Mouse (Mus musculus) lung, embryonic 14.5 days (tissue): ENCODE data around the gene Gm20388. TPM values are rescaled to one million over a fixed set of nuclear protein-coding genes. Genes with fewer than 3 reads are reported as not detected.

ENCODE experiments used
- ATAC-seq: fragments of 200-750 bp; cut with Nextera tagmentation; 2 replicates; pipeline ENCODE4 v1.8.0; 2017; ENCODE audit warnings: mild to moderate bottlenecking, moderate TSS enrichment, moderate library complexity; ENCODE audit not compliant: insufficient read depth
- DNase-seq: peaks from one replicate; pipeline ENCODE4 v3.0.0-alpha.2; 2015
- H3K27ac ChIP-seq: fragments of 300-500 bp; sonication (generic); 2 replicates; pipeline ENCODE4 v1.5.1; 2014; ENCODE audit warnings: low read depth, mild to moderate bottlenecking, moderate library complexity
- H3K27me3 ChIP-seq: fragments of 300-500 bp; sonication (generic); 2 replicates; pipeline ENCODE4 v1.6.1; 2014; ENCODE audit warnings: low read length, control low read depth; ENCODE audit not compliant: insufficient read depth
- H3K36me3 ChIP-seq: fragments of 300-500 bp; sonication (generic); 2 replicates; pipeline ENCODE4 v1.6.1; 2014; ENCODE audit warnings: control low read depth; ENCODE audit not compliant: insufficient read depth
- H3K4me1 ChIP-seq: fragments of 300-500 bp; sonication (generic); 2 replicates; pipeline ENCODE4 v1.6.1; 2014; ENCODE audit warnings: antibody characterized with exemption, control low read depth; ENCODE audit not compliant: insufficient read depth
- H3K4me2 ChIP-seq: fragments of 300-500 bp; sonication (generic); 2 replicates; pipeline ENCODE4 v1.6.1; 2014; ENCODE audit warnings: mild to moderate bottlenecking
- H3K4me3 ChIP-seq: fragments of 300-500 bp; sonication (generic); 2 replicates; pipeline ENCODE4 v1.5.1; 2014; ENCODE audit warnings: low read depth, low read length
- H3K9ac ChIP-seq: fragments of 300-500 bp; sonication (generic); 2 replicates; pipeline ENCODE4 v1.6.1; 2014
- H3K9me3 ChIP-seq: fragments of 300-500 bp; sonication (generic); 2 replicates; pipeline ENCODE4 v1.6.1; 2016; ENCODE audit warnings: low read depth, low read length, control low read depth
- CTCF ChIP-seq: IDR thresholded peaks from 2 replicates; pipeline ENCODE4 v1.5.1; 2016; ENCODE audit warnings: antibody characterized with exemption, low read depth
- WGBS: fragments of 180-500 bp; shearing (Covaris S2); extraction: QIAGEN DNeasy Blood & Tissue Kit; methylation state at CpG from one replicate; pipeline ENCODE4 v1.1.7; 2014; 5-methylcytosine and 5-hydroxymethylcytosine counted together
- polyA plus RNA-seq: library from polyadenylated mRNA; unstranded; fragments of >200 nt; fragmentation: Nextera tagmentation; extraction: Ambion mirVana; gene quantifications from 2 replicates; pipeline ENCODE4 v1.2.1, GENCODE M21; 2014

The Gm20388 gene
- polyA plus RNA-seq, 1 experiment from 2014 or later = not detected

- no peak for DNase-seq
- no peak overlapping the region for H3K9ac ChIP-seq
- WGBS = 57% methylated on average over 10 of the region's 10 CpGs
- no peaks in the 10 kb centered on the region for H3K27me3 ChIP-seq
- H3K4me1 ChIP-seq = peaks cover 23% of the 10 kb centered on the region
- H3K4me2 ChIP-seq = no peak overlapping the region
- no peaks in the 10 kb centered on the region; the same call in 1 of the 2 replicates for H3K36me3 ChIP-seq
- H3K27ac ChIP-seq = no peak overlapping the region
- TF ChIP-seq CTCF = no peak
- no peak overlapping the region for H3K4me3 ChIP-seq
- no peaks in the 10 kb centered on the region for H3K9me3 ChIP-seq
- no peak for ATAC-seq
Measured at GRCm38 (mm10) chr8:122291549-122291948, 2380.9 kb downstream of the Gm20388 start.

DNA sequence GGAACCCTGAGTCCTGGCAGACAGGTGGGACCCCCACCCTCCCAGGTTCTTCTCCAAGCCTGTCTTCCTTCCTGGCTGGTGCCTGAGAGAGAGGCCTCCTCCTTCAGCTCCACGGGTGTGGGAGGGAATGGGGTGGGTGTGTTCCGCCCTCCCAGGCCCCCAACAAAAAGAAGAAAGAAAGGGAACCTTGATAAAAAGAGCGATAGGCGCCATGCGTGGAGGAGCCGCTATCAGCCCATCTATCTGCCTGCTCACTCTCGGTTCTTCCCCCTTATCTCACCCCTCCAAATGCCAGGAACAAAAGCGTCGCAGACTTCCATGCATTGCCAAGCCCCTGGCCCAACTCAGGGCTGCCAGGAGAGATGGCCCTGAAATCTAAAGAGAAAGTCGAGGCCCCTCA is 2382.8 kb downstream of the Gm20388 start:
- no peaks in the 10 kb centered on the region; the same call in 1 of the 2 replicates for H3K36me3 ChIP-seq
- H3K4me1 ChIP-seq = peaks cover 23% of the 10 kb centered on the region
- no peak overlapping the region for H3K9ac ChIP-seq
- no peaks in the 10 kb centered on the region for H3K27me3 ChIP-seq
- TF ChIP-seq CTCF = no peak
- DNase-seq (no peak), ATAC-seq (no peak)
- H3K4me2 ChIP-seq = no peak overlapping the region
- H3K4me3 ChIP-seq = no peak overlapping the region
- peak overlapping the region; percentile 54 for H3K27ac ChIP-seq
- WGBS = 49% methylated on average over 10 of the region's 10 CpGs
- no peaks in the 10 kb centered on the region for H3K9me3 ChIP-seq

DNA sequence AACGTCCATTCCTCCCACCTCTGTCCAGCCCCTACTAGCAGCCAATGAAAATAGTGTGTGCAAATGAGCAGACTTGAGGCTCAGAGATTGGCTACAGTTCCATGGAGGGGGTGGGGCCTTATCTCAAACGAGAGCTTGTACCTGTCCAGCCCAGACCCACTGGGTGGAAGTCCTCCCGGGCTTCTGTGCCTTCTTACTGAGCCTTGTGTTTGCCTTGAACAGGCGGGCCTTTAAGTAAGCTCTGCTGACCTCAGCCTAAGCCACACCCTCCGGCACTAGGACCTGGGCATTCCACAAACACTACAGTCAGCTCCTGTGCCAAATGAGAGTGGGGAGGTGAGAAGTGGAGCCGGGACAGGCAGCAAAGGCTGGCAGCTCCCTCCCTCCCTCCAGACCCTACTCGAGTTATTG is 2383.6 kb downstream of the Gm20388 start:
- peaks cover 23% of the 10 kb centered on the region for H3K4me1 ChIP-seq
- WGBS = 5% methylated on average over 7 of the region's 7 CpGs

DNA sequence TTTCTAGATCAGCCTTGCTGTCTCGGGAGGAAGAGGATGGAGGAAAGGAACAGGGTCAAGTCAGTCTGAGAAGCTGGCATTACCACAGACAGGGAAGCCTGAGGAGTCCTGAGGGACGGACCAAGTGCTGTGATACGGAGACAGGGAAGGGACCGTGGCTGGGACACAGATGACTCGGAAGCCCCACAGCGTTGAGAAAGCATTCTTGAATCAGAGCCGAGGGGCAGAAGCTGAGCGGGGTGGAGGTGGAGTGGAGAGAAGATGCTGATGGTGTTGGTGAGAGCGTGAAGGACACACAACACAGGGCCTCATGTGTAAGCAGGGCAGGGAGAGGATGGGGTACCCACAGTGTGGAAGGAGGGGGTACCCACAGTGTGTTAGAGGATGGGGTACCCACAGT is 2384.7 kb downstream of the Gm20388 start:
- peaks cover 23% of the 10 kb centered on the region for H3K4me1 ChIP-seq

More for the DNA sequence above, 2383.6 kb downstream of the Gm20388 start:
- ATAC-seq (peak; percentile 89), DNase-seq (peak; percentile 78)
- Histone ChIP-seq H3K4me2 (peak overlapping the region; percentile 28; the same call in 1 of the 2 replicates), H3K27me3 (no peaks in the 10 kb centered on the region), H3K36me3 (no peaks in the 10 kb centered on the region; the same call in 1 of the 2 replicates), H3K4me3 (no peak overlapping the region), H3K27ac (peak overlapping the region; percentile 54), H3K9ac (no peak overlapping the region), H3K9me3 (no peaks in the 10 kb centered on the region)
- TF ChIP-seq CTCF = no peak

GRCm38 (mm10) chr8:122296173-122297001 is 2385.7 kb downstream of the Gm20388 start:
- WGBS = 26% methylated on average over 24 of the region's 24 CpGs
- H3K9me3 ChIP-seq = no peaks in the 10 kb centered on the region
- H3K36me3 ChIP-seq = no peaks in the 10 kb centered on the region; the same call in 1 of the 2 replicates
- H3K4me3 ChIP-seq = no peak overlapping the region
- H3K27me3 ChIP-seq = no peaks in the 10 kb centered on the region
- ATAC-seq (peak; percentile 9; the same call in 1 of the 2 replicates), DNase-seq (peak; percentile 62)
- H3K27ac ChIP-seq = peak overlapping the region; percentile 67
- peak overlapping the region; percentile 46 for H3K9ac ChIP-seq
- H3K4me2 ChIP-seq = peak overlapping the region; percentile 29
- H3K4me1 ChIP-seq = peaks cover 23% of the 10 kb centered on the region
- no peak for TF ChIP-seq CTCF

More for the DNA sequence above, 2384.7 kb downstream of the Gm20388 start:
- Histone ChIP-seq H3K4me2 (no peak overlapping the region), H3K4me3 (no peak overlapping the region), H3K27ac (peak overlapping the region; percentile 54; the same call in 1 of the 2 replicates), H3K27me3 (no peaks in the 10 kb centered on the region), H3K9ac (no peak overlapping the region), H3K36me3 (no peaks in the 10 kb centered on the region; the same call in 1 of the 2 replicates), H3K9me3 (no peaks in the 10 kb centered on the region)
- DNase-seq (no peak), ATAC-seq (no peak)
- WGBS = 44% methylated on average over 9 of the region's 9 CpGs
- TF ChIP-seq CTCF = no peak

GRCm38 (mm10) chr8:122299581-122300254 is 2389.1 kb downstream of the Gm20388 start:
- no peak overlapping the region; the same call in 1 of the 2 replicates for H3K9ac ChIP-seq
- no peaks in the 10 kb centered on the region for H3K27me3 ChIP-seq
- 58% methylated on average over 16 of the region's 16 CpGs for WGBS
- no peak overlapping the region for H3K4me2 ChIP-seq
- no peak for TF ChIP-seq CTCF
- ATAC-seq (no peak), DNase-seq (no peak)
- peak overlapping the region; percentile 42; the same call in 1 of the 2 replicates for H3K27ac ChIP-seq
- peaks cover 16% of the 10 kb centered on the region for H3K4me1 ChIP-seq
- no peaks in the 10 kb centered on the region for H3K36me3 ChIP-seq
- no peak overlapping the region for H3K4me3 ChIP-seq
- H3K9me3 ChIP-seq = no peaks in the 10 kb centered on the region

GRCm38 (mm10) chr8:122301081-122301480 is 2390.4 kb downstream of the Gm20388 start:
- Histone ChIP-seq H3K27me3 (no peaks in the 10 kb centered on the region), H3K9me3 (no peaks in the 10 kb centered on the region), H3K4me2 (no peak overlapping the region), H3K4me1 (peaks cover 8% of the 10 kb centered on the region), H3K4me3 (no peak overlapping the region), H3K36me3 (no peaks in the 10 kb centered on the region), H3K9ac (no peak overlapping the region), H3K27ac (no peak overlapping the region)
- ATAC-seq = no peak
- DNase-seq = no peak
- TF ChIP-seq CTCF = no peak
- WGBS = 65% methylated on average over 13 of the region's 13 CpGs
